Mouse (Mus musculus) midbrain, postnatal 0 days (tissue): Measurements from ENCODE around the gene Zfp85. TPM values are rescaled to one million over a fixed set of nuclear protein-coding genes. Genes with fewer than 3 reads are reported as not detected.
"Not testable (repeated sequence)": the region's sequence is repeated elsewhere in the genome, so short reads cannot be mapped to it uniquely, and the experiment has no call there.

ENCODE experiments used
- ATAC-seq: fragments of 200-750 bp; cut with Nextera tagmentation; 2 replicates; pipeline ENCODE4 v1.8.0; 2017; ENCODE audit warnings: moderate number of reproducible peaks, mild to moderate bottlenecking, moderate TSS enrichment, moderate library complexity; ENCODE audit not compliant: low FRiP score
- DNase-seq: peaks from one replicate; pipeline ENCODE4 v3.0.0-alpha.2; 2015; ENCODE audit warnings: low spot score
- H3K27ac ChIP-seq: fragments of 300-500 bp; sonication (generic); 2 replicates; pipeline ENCODE4 v1.5.1; 2014; ENCODE audit warnings: low read depth, mild to moderate bottlenecking, low read length, mixed read lengths
- H3K27me3 ChIP-seq: fragments of 300-500 bp; sonication (generic); 2 replicates; pipeline ENCODE4 v1.6.1; 2014; ENCODE audit warnings: low read length, control low read depth, mixed read lengths; ENCODE audit not compliant: insufficient read depth
- H3K36me3 ChIP-seq: fragments of 300-500 bp; sonication (generic); 2 replicates; pipeline ENCODE4 v1.6.1; 2014; ENCODE audit warnings: low read length, control low read depth, mixed read lengths; ENCODE audit not compliant: insufficient read depth
- H3K4me1 ChIP-seq: fragments of 300-500 bp; sonication (generic); 2 replicates; pipeline ENCODE4 v1.6.1; 2014; ENCODE audit warnings: mild to moderate bottlenecking, control low read depth, antibody characterized with exemption, low read length, mixed read lengths; ENCODE audit not compliant: insufficient read depth
- H3K4me2 ChIP-seq: fragments of 300-500 bp; sonication (generic); 2 replicates; pipeline ENCODE4 v1.6.1; 2014; ENCODE audit warnings: low read depth, mild to moderate bottlenecking, low read length, mixed read lengths; ENCODE audit not compliant: poor library complexity, severe bottlenecking
- H3K4me3 ChIP-seq: fragments of 300-500 bp; sonication (generic); 2 replicates; pipeline ENCODE4 v1.5.1; 2014; ENCODE audit warnings: low read depth, mild to moderate bottlenecking, low read length, moderate library complexity
- H3K9ac ChIP-seq: fragments of 300-500 bp; sonication (generic); replicated peaks from 2 replicates; pipeline ENCODE4 v1.6.1; 2014; ENCODE audit warnings: mild to moderate bottlenecking, low read length, moderate library complexity, mixed read lengths; ENCODE audit not compliant: poor library complexity, severe bottlenecking
- H3K9me3 ChIP-seq: fragments of 300-500 bp; sonication (generic); 2 replicates; pipeline ENCODE4 v1.6.1; 2016; ENCODE audit warnings: low read length, control low read depth
- CTCF ChIP-seq: IDR thresholded peaks from 2 replicates; pipeline ENCODE4 v1.5.1; 2016; ENCODE audit warnings: antibody characterized with exemption, mild to moderate bottlenecking
- WGBS: fragments of 180-500 bp; shearing (Covaris S2); extraction: QIAGEN DNeasy Blood & Tissue Kit; methylation state at CpG from one replicate; pipeline ENCODE4 v1.1.7; 2014; 5-methylcytosine and 5-hydroxymethylcytosine counted together
- polyA plus RNA-seq: library from polyadenylated mRNA; unstranded; fragments of >200 nt; fragmentation: Nextera tagmentation; extraction: Ambion mirVana; gene quantifications from 2 replicates; pipeline ENCODE4 v1.2.1, GENCODE M21; 2015
- total RNA-seq: library from RNA; depleted of rRNA; stranded (reverse); fragments of >200 nt; gene quantifications from 2 replicates; pipeline ENCODE4 v1.2.3, GENCODE M21; 2014; rRNA removed

Zfp85 gene
- total RNA-seq = 5.4 and 6.1 TPM in 2 replicates
- polyA plus RNA-seq = 3.6 and 4.0 TPM in 2 replicates

DNA sequence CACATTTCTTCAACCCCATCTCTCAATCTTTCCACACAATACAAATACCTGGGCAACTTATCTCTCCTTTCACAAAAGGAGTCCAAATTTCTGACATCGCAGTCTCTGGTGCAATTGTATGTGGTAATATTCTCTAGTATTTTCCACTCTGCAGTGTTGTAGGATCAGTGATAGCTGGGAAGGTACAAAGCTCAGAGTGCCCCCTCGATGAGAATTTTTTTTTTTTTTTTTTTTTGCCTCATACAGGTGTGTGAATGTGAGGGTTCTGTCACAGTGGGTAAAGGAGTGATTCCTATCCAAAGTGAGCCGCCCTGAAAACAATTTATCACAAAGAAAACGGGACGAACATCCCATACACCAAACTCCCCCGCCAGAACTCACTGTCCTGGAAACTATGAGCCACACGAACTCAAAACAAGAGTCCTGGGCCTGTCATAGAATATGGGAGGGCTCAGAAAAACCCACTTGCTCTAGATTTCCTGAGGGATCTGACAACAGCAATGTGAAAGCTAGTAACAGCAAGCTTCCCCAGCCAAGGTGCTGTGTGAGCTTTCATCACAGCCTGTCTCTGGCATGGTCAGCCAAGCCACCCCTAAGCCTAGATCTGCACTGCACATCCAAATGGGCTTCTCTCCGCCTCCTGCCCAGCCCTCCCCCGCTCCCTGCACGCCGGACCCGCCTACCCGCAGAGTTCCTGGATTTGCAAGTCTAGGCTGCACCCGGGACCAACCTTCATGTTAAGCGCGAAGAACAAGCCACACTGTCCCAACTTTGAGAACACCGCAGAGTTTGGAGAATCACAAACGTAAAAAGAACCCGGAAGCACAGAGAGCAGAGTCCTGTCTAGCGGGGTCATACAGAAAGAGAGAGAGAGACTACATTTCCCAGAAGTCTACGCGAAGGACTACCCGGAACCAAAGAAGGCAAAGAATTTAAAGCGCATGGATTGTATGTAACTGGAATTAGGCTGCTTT is at the start of gene Zfp85:
Gene Zfp85 (minus strand): TSS at position 896 of the 974 bp plus-strand sequence.
- Histone ChIP-seq H3K4me1 (no peaks in the 10 kb centered on the region; the same call in 1 of the 2 replicates), H3K36me3 (no peaks in the 10 kb centered on the region), H3K27me3 (no peaks in the 10 kb centered on the region), H3K9ac (peak within 1 kb of the TSS; percentile 44), H3K4me2 (peak within 1 kb of the TSS; percentile 56), H3K9me3 (no peaks in the 10 kb centered on the region), H3K4me3 (peak within 1 kb of the TSS; percentile 48), H3K27ac (peak within 1 kb of the TSS; percentile 68)
- ATAC-seq = peak; percentile 92
- no peak for TF ChIP-seq CTCF
- DNase-seq = peak; percentile 80
- WGBS = 6% methylated on average over 24 of the region's 24 CpGs

GRCm38 (mm10) chr13:67799151-67799550 is 44.1 kb upstream of the Zfp85 start:
- not testable (repeated sequence) for H3K4me2 ChIP-seq, ATAC-seq

DNA sequence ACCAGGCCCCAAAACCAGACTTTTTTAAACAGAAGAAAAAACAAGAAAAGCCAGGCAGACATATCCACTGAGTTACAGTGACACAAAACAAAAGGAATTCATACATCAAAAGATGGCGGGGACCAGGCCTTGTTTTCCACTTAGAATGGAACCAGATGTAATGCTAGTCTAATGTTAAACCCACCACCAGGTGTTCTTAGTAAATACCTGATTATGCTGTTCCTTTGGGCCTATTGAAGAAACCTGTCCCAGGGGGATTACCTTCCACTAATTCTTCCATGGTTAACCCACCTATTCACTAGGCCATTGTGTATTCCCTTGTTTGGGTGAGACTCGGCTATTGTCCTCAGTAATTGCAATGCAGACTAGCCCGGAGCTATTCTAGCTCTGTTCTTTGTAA is 43.6 kb upstream of the Zfp85 start:
- no peak for TF ChIP-seq CTCF
- no peaks in the 10 kb centered on the region for H3K4me1 ChIP-seq
- DNase-seq (no peak), ATAC-seq (no peak)
- H3K9ac ChIP-seq = no peak overlapping the region
- no peaks in the 10 kb centered on the region for H3K36me3 ChIP-seq
- H3K27me3 ChIP-seq = no peaks in the 10 kb centered on the region
- no peaks in the 10 kb centered on the region for H3K9me3 ChIP-seq
- no peak overlapping the region for H3K4me2 ChIP-seq
- H3K4me3 ChIP-seq = no peak overlapping the region
- WGBS = 67% methylated on average over 3 of the region's 3 CpGs
- H3K27ac ChIP-seq = no peak overlapping the region

More at GRCm38 (mm10) chr13:67799151-67799550, 44.1 kb upstream of the Zfp85 start:
- H3K4me1 ChIP-seq, H3K36me3 ChIP-seq, H3K9me3 ChIP-seq, H3K9ac ChIP-seq, H3K27me3 ChIP-seq, H3K4me3 ChIP-seq, DNase-seq, H3K27ac ChIP-seq: not testable (repeated sequence)
- 89% methylated on average over 3 of the region's 3 CpGs for WGBS

DNA sequence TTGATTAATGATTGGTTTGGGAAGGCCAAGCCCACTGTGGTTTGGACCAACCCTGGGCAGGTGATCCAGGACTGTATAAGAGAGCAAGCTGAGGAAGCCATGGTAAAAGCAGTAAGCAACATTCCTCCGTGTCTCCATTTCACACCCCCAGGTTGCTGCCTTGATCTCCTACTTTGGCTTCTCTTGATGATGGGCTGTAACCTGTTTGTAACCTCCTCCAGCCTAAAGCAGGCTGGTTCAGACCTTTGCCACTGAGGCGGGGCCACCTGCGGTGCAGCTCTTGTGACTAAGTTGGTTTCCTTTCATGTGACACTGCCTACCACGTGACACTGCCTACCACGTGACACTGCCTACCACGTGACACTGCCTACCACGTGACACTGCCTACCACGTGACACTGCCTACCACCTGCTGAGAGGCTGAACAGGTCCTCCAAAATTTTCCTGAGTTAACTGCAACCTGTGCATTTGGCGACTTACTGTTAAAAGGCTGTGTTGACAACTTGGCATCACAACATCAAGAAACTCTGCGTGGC is 37.0 kb upstream of the Zfp85 start:
- TF ChIP-seq CTCF = no peak
- 91% methylated on average over 10 of the region's 10 CpGs for WGBS
- Histone ChIP-seq H3K27ac (no peak overlapping the region), H3K9me3 (no peaks in the 10 kb centered on the region), H3K9ac (no peak overlapping the region), H3K4me3 (no peak overlapping the region), H3K4me1 (no peaks in the 10 kb centered on the region), H3K4me2 (no peak overlapping the region), H3K27me3 (no peaks in the 10 kb centered on the region), H3K36me3 (peaks cover 4% of the 10 kb centered on the region; the same call in 1 of the 2 replicates)
- DNase-seq (no peak), ATAC-seq (no peak)

- TF ChIP-seq CTCF = no peak
- Histone ChIP-seq H3K9me3 (no peaks in the 10 kb centered on the region), H3K36me3 (no peaks in the 10 kb centered on the region), H3K9ac (peak within 1 kb of the TSS; percentile 67), H3K27me3 (no peaks in the 10 kb centered on the region), H3K4me1 (no peaks in the 10 kb centered on the region), H3K4me2 (peak within 1 kb of the TSS; percentile 94), H3K4me3 (peak within 1 kb of the TSS; percentile 64), H3K27ac (no peak within 1 kb of the TSS; the same call in 1 of the 2 replicates)
- DNase-seq (peak; percentile 90), ATAC-seq (peak; percentile 96)
- WGBS = 7% methylated on average over 26 of the region's 26 CpGs
These were observed 24.5 kb upstream of the Zfp85 start, which contains the start of gene Zfp493 for GRCm38 (mm10) chr13:67779265-67780221. Gene Zfp493, plus strand, starts transcription at chr13:67779693.
